Comparison of ENCODE assay signal across 8 mouse cellular contexts in the genomic region with DNA sequence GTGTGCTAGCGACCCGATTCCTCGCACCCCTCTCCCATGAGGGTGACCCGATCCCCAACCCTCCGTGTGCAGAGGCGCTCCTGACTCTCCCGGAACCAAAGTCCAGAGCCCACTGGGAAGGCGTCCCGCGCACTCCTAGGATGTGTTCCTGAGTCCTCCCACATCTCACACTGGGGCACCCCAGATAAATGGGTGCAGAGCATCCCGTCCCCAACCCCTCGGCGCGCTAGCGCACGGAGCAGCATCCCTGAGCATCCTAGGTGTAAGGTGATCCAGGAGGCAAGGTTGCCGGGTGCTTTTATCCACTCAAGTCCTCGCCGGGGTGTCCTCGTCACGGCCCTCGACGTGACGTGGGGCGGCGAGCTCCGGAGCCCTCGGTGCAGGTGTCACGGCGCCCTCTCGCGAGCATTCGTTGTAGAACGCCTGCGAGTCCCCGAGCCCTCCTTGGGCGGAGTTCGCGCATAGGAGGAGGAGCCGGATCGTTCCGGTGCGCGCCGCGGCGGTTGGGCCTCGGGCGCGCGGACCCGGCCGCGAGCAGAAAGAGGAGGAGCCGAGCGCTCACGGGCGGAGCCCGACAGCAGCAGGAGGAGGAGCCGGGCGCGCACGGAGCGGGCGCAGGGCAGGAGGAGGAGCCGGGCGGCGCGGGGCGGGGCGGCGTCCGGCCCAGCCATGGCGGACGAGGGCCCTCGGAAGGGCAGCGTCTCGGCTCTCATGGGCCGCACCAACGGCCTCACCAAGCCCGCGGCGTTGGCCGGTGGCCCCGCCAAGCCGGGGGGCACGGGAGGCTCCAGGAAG. TPM values are rescaled to one million over a fixed set of nuclear protein-coding genes. Genes with fewer than 3 reads are reported as not detected.
A peak's percentile ranks its signal among the peaks of the same experiment; 100 is the strongest.
DNase-seq lines count a peak whose midpoint lies in the region; ATAC-seq lines count a peak whose summit lies in the region.

Gene Pcid2, minus strand, starts transcription at position 373 of the 795 bp plus-strand sequence.
Gene Cul4a, plus strand, starts transcription at position 535 of the 795 bp plus-strand sequence.

- H3K4me1 ChIP-seq in hindbrain, embryonic 11.5 days (replicated peaks; ENCODE audit: control insufficient read depth, insufficient read depth, low read length) = peaks cover 5% of the 10 kb centered on the region

- H3K27me3 ChIP-seq in hindbrain, embryonic 11.5 days (ENCODE audit: control insufficient read depth, insufficient read depth, low read length) = no peaks in the 10 kb centered on the region

- peak within 1 kb of the TSS; percentile 73 for H3K27ac ChIP-seq in hindbrain, embryonic 11.5 days (ENCODE audit: low read depth, low read length)

- H3K36me3 ChIP-seq in hindbrain, embryonic 11.5 days (ENCODE audit: control insufficient read depth, insufficient read depth, low read length) = no peaks in the 10 kb centered on the region

- peak within 1 kb of the TSS; percentile 86 for H3K4me3 ChIP-seq in hindbrain, embryonic 11.5 days (ENCODE audit: low read depth, low read length)

- peak within 1 kb of the TSS; percentile 90 for H3K4me2 ChIP-seq in hindbrain, embryonic 11.5 days (replicated peaks; ENCODE audit: low read depth, low read length)

- peak within 1 kb of the TSS; percentile 92 for H3K9ac ChIP-seq in hindbrain, embryonic 11.5 days (ENCODE audit: low read depth, low read length)

- no peaks in the 10 kb centered on the region for H3K9me3 ChIP-seq in hindbrain, embryonic 11.5 days (ENCODE audit: control insufficient read depth, low read length)

- DNase-seq in MN1 (ENCODE audit: low spot score) = peak; percentile 99
- peak; percentile 96 for DNase-seq in cerebellum, adult 9-10 months
- DNase-seq in frontal cortex, adult 2 months (ENCODE audit: extremely low spot score in 1 of 2, low spot score in 1 of 2) = peak; percentile 91 to 97
- peak; percentile 99 for DNase-seq in hindbrain, embryonic 11.5 days (ENCODE audit: low spot score)
- DNase-seq in layer of hippocampus, postnatal 10 days (ENCODE audit: low spot score in 2 of 2) = peak; percentile 98 to 99
- DNase-seq in lung, postnatal 10 days = peak; percentile 98
- DNase-seq in ovary, postnatal 36 days (ENCODE audit: low spot score) = peak; percentile 97
- DNase-seq in thymus, postnatal 25 days = peak; percentile 97

- ATAC-seq in hindbrain, embryonic 11.5 days (ENCODE audit: low FRiP score) = peak; percentile 97

- under 1% methylated on average over 73 of the region's 87 CpGs for WGBS in hindbrain, embryonic 11.5 days

RNA-seq across cellular contexts. Expression of gene Pcid2, which starts in this region (rescaled TPM):
- polyA plus RNA-seq in frontal cortex, adult 2 months (2012; rRNA removed) = 32.5 and 34.8 TPM in 2 replicates
- polyA plus RNA-seq in hindbrain, embryonic 11.5 days (2014; fragmentation: Nextera tagmentation; extraction: Ambion mirVana) = 54.1 and 56.3 TPM in 2 replicates
- total RNA-seq in layer of hippocampus, postnatal 10 days (2021) = 10 to 100 TPM; 25.0 to 27.0 TPM

RNA-seq across cellular contexts. Expression of gene Cul4a, which starts in this region (rescaled TPM):
- 43.7 and 53.5 TPM in 2 replicates for polyA plus RNA-seq in frontal cortex, adult 2 months (2012; rRNA removed)
- 83.5 and 93.0 TPM in 2 replicates for polyA plus RNA-seq in hindbrain, embryonic 11.5 days (2014; fragmentation: Nextera tagmentation; extraction: Ambion mirVana)
- total RNA-seq in layer of hippocampus, postnatal 10 days (2021) = 10 to 100 TPM; 65.5 to 69.5 TPM

Comparison
In these comparisons a context has a peak if more than half of its experiments do, and no peak if none do; other contexts are left out.
1. Peak in every context shown above with its lines: DNase-seq, ATAC-seq, H3K4me3 ChIP-seq and H3K27ac ChIP-seq.